Mouse (Mus musculus) heart, postnatal 14 days (tissue): ENCODE data around the gene Gdpd5. TPM values are rescaled to one million over a fixed set of nuclear protein-coding genes. Genes with fewer than 3 reads are reported as not detected.
"Not testable (repeated sequence)": the region's sequence is repeated elsewhere in the genome, so short reads cannot be mapped to it uniquely, and the experiment has no call there.

ENCODE experiments used
- DNase-seq, 2 experiments: peaks; one replicate each; pipeline ENCODE4 v3.0.0; 2021 to 2022
- intact Hi-C: fragments of 180-260 bp; cut with DNase I; formaldehyde crosslinking; loops from one replicate; pipeline ENCODE4 v1.15.1; 2025
- total RNA-seq, 2 experiments: library from RNA; stranded (reverse); gene quantifications; 2 replicates each; pipeline ENCODE4 v1.2.3; 2021

Gene Gdpd5
- total RNA-seq, 2 experiments from 2014 or later: 32.8 to 33.0 TPM

DNA sequence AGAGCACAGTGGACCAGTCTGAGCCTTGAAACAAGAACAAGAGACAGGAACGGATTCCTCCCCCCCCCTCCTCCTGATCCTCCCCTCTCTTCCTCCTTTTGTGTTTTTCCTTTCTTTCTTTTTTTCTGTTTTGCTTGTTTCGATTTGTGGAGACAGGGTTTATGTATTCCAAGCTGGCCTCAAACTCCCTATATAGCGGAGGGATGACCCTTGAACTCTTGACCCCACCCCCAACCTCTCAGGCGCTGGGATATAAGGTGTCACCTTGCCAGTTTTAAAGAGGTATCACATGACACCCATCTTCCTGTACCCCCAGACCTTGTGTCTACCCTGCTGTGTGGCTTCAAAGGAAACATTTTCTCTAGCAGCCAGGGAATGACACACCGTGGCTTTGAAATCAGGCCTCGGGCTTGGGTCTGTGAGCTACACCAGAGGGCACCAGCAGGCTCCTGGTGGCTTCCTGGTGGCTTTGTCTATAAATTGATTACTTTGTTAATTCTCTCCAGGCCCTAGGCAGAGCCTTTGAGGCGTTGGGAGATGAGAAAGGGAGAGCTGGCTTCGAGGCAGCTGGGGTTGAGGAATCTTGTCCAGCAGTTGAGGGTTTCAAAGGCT lies 20.3 kb upstream of the Gdpd5 start:
- no peak for DNase-seq
- intact Hi-C loops: no loop called here

DNA sequence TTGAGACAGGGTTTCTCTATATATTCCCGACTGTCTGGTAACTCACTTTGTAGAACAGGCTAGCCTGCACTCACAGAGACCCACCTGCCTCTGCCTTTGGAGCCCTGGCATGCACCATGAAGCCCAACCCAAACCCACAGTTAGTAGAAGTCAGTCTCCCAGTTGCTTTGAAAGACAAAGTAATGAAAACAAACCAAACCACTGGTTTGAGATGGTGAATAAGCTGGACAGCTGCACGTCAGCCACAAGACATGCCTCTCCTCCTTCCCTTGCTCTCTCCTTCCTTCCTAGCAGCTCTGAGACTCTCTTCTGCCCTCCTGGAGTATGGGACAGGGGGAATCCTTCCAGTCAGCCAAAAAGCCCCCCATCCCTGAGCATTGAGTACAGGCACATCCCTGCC lies 19.1 kb upstream of the Gdpd5 start:
- intact Hi-C loops: no loop called here
- DNase-seq: no peak

DNA sequence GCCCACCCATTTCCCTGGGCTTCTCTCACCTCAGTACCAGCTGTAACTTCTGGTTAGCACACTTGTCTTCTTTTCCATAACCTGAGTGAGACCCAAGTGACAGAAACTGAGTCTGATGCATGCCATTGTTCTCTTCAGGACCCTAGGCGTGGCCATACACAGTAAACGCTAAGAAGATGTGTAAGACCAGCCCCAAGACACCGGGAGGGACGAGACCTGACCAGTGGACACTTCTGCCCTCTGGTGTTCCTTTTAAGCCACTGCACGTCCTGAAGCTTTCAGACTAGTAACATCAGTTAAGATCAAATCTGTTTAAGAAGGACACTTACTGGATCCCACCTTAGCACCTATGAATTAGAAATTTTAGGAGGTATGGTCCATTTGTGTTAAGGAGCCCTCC lies 16.1 kb upstream of the Gdpd5 start:
- peak; percentile 71 to 83 for DNase-seq
- intact Hi-C loops: loop anchor here (1.0 to 2.0 kb wide), 2 partner anchors 14 to 33 kb away; no protein-coding TSS in a partner anchor

GRCm38 (mm10) chr7:99366716-99367115 lies 14.5 kb upstream of the Gdpd5 start:
- no peak for DNase-seq

GRCm38 (mm10) chr7:99374325-99374724 lies 6.9 kb upstream of the Gdpd5 start:
- not testable (repeated sequence) for DNase-seq
- intact Hi-C loops: loop anchor here (10.0 kb wide), 1 partner anchor 190 kb away; no protein-coding TSS in a partner anchor

More at GRCm38 (mm10) chr7:99366716-99367115, 14.5 kb upstream of the Gdpd5 start:
- intact Hi-C loops: no loop called here

GRCm38 (mm10) chr7:99375455-99375854 lies 5.8 kb upstream of the Gdpd5 start:
- intact Hi-C loops: loop anchor here (1.0 to 10.0 kb wide), 2 partner anchors 75 to 189 kb away; no protein-coding TSS in a partner anchor
- DNase-seq: peak; percentile 81 to 89

- intact Hi-C loops: loop anchor here (10.0 kb wide), 1 partner anchor 186 kb away; no protein-coding TSS in a partner anchor
- no peak for DNase-seq
These were observed 2.3 kb upstream of the Gdpd5 start for GRCm38 (mm10) chr7:99378870-99379269.

- intact Hi-C loops: no loop called here
- DNase-seq: no peak
These were observed 562 bp upstream of the Gdpd5 start for GRCm38 (mm10) chr7:99380491-99381213.

GRCm38 (mm10) chr7:99382088-99383000 lies 1.1 kb downstream of the Gdpd5 start:
- intact Hi-C loops: no loop called here
- DNase-seq: peak; percentile 44

DNA sequence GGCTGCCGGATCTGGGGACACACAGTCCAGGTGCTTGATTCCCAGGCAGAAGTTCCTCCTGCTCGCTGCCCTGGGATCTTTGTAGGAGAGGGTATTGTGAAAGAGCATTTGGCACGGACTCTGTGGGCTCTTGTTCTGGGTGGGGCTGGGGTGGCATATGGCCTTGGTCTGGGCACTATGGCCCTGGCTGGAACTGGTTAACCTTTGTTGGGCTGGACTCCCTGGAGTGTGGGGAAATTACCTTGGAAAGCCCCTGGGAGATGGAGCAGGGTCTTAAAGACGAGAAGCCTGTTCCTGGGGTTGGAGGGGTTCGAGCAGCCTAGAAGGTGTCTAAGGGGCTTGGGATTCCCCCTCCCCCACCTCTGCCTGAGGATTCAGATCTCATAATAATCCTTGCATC lies 2.0 kb downstream of the Gdpd5 start:
- no peak for DNase-seq
- intact Hi-C loops: no loop called here

GRCm38 (mm10) chr7:99384101-99384611 lies 2.9 kb downstream of the Gdpd5 start:
- intact Hi-C loops: loop anchor here (2.0 kb wide), 1 partner anchor 19 kb away; no protein-coding TSS in a partner anchor
- DNase-seq: peak; percentile 50 to 58

- DNase-seq: peak; percentile 44 to 72
- intact Hi-C loops: loop anchor here (5.0 kb wide), 1 partner anchor 41 kb away; no protein-coding TSS in a partner anchor
These were observed 4.8 kb downstream of the Gdpd5 start for GRCm38 (mm10) chr7:99386030-99386429.

DNA sequence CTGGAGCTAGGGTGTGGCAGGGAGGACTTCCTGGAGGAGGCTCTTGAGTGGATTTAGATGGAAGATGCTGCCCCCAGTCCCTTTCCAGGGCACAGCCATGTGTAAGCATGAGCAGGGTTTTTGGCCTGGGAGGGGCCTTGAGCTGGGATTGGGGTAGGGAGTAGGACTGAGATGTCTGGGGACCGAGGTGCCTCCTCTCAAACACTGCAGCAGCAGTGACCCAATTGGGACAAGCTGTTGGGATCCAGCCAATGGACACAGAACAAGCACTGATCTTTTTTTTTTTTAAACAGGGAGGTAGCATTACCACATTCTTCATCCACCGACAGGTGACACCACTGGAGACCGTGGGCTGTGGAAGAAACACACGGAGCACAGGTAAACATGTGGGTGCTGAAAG lies 5.6 kb downstream of the Gdpd5 start:
- intact Hi-C loops: loop anchor here (5.0 kb wide), 1 partner anchor 40 kb away; no protein-coding TSS in a partner anchor
- DNase-seq: no peak

- no peak for DNase-seq
- intact Hi-C loops: loop anchor here (5.0 kb wide), 1 partner anchor 40 kb away; no protein-coding TSS in a partner anchor
These were observed 6.1 kb downstream of the Gdpd5 start for GRCm38 (mm10) chr7:99387356-99387755.

- intact Hi-C loops: no loop called here
- no peak for DNase-seq
These were observed 9.3 kb downstream of the Gdpd5 start for GRCm38 (mm10) chr7:99390559-99390958.

DNA sequence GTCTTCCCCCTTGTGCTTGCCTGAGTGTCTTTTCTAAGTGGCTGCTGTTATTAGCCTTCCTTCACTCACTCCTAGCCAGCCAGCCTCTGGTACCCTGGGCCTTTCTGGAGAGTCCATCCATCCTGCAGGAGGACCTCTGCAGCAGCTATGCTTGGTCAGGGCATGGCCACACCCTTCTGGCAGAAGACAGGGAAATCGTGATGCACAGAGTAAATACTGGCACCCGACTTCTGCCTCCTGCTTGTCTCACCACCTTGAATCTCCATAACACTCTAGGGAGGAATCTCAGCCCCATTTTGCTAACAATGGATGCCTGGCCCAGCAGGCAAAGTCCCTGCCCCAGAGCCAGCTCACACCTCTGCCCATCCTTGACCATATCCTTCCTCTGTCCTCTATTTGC lies 11.5 kb downstream of the Gdpd5 start:
- intact Hi-C loops: no loop called here

DNA sequence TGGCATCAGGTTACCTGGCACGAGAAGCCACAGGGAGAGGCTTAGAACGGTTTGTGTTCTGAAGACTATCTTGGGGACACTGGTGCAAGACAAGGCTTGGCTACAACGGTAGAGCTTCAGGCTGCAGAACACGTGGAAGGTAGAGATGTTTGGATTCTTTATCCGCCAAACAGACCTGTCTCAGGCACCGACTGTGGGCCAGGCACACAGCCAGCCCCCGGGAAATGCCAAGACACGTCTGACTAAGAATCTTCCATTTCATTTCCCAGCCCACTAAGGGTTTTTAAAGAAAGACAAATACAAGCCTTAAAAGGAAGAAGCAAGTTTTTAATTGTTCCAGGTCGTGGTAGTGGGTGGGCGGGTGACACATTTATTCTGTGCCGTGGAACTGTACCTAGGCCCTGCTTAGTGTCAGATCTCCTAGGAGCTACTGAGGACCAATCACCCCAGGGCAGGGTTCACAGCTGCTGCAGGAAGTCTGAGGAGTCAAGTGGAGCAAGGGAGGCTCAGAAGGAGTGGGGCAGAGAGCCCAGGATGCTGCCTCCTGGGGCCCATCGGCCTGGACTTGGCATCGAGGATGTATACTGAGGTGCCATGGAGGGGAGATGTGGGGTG lies 12.6 kb downstream of the Gdpd5 start:
- DNase-seq: no peak
- intact Hi-C loops: no loop called here

More for the DNA sequence above, 11.5 kb downstream of the Gdpd5 start:
- no peak for DNase-seq

GRCm38 (mm10) chr7:99395385-99395784 lies 14.2 kb downstream of the Gdpd5 start:
- no peak for DNase-seq
- intact Hi-C loops: no loop called here

- intact Hi-C loops: no loop called here
- no peak for DNase-seq
These were observed 14.8 kb downstream of the Gdpd5 start for GRCm38 (mm10) chr7:99395908-99396616.
